Mouse (Mus musculus) layer of hippocampus, postnatal 36 days (tissue): ENCODE measurements around the gene Schip1. TPM values are rescaled to one million over a fixed set of nuclear protein-coding genes. Genes with fewer than 3 reads are reported as not detected.

Source experiments
- DNase-seq, 2 experiments: peaks; one replicate each; pipeline ENCODE4 v3.0.0; 2022
- total RNA-seq, 2 experiments: library from RNA; stranded (reverse); gene quantifications; 2 replicates each; pipeline ENCODE4 v1.2.3; 2021

Gene Schip1
- total RNA-seq, 2 experiments from 2014 or later, result 308 to 317 TPM

- no peak for DNase-seq
Measured at GRCm38 (mm10) chr3:68587567-68588245, 523.1 kb downstream of the Schip1 start.

DNA sequence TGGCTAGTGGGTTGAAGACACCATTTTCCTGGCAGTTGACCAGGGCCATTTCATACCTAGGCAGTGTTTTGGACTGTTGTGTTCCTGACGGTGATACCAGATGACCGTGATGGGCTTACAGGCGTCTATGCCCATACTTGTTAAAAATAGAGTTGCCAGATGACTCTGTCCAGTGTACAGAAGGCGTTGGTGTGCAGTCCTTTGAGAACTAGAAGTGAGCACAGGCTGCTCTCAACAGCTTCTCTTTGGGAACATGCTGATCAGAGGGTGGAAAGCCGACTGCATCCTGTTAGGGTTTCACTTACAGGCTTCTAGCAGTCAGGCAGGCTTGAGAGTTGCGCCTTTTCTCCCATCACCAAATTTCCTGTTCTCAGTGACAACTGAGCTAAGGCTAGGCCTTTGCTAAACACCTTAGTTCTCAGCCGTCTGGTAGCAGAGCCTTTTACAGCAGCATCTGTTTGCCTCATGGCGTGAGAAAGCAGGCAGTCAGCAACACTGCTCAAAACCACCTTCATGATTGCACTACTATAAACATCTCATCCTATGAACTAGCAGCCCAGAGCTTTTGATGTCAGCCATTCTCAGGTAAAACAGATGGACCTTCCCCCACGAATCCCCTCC, 524.7 kb downstream of the Schip1 start:
- no peak for DNase-seq

- DNase-seq, result no peak
Measured at GRCm38 (mm10) chr3:68590436-68590835, 525.8 kb downstream of the Schip1 start.

- DNase-seq, result no peak
Measured at GRCm38 (mm10) chr3:68592575-68592974, 528.0 kb downstream of the Schip1 start.

- no peak for DNase-seq
Measured at GRCm38 (mm10) chr3:68593073-68593867, 528.7 kb downstream of the Schip1 start.

- no peak for DNase-seq
Measured at GRCm38 (mm10) chr3:68595316-68595925, 530.8 kb downstream of the Schip1 start.

- DNase-seq, result no peak
Measured at GRCm38 (mm10) chr3:68596938-68597337, 532.3 kb downstream of the Schip1 start.

GRCm38 (mm10) chr3:68602891-68603290, 538.3 kb downstream of the Schip1 start:
- DNase-seq, result no peak

GRCm38 (mm10) chr3:68604467-68604866, 539.9 kb downstream of the Schip1 start:
- DNase-seq, result no peak

GRCm38 (mm10) chr3:68604962-68605361, 540.4 kb downstream of the Schip1 start:
- DNase-seq, result no peak

DNA sequence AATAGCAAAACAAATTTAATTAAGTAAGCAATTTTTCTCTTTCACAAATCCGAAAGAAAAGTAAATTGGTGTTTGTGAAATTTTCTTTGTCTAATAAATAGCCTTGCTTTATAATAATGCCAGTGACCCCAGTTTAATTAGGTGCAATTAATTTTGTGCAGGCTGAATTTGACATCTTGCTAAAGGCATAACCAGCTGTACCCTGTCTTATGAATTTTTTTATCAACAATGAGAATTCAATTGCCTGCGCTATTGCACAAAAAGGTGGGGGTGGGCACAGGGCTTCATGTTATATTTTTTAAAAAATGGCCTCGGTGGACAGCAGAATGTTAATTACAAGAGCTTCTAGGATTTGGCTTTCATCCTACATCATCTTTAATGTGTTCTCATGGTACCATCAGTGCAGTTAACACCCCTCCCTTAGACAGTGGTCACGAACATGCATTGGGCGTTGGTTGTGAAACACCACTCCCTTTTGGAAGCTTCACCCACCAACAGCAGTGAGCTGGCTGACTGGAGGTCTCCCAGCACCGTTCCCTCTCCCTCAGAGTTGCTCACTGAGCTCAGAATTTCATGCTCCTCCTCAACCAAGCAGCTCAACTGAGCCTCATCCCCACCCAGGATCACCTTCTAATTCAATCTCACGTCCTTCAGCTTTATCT, 541.5 kb downstream of the Schip1 start:
- DNase-seq, result no peak

GRCm38 (mm10) chr3:68606730-68607129, 542.1 kb downstream of the Schip1 start:
- peak in 1 of 2 experiments; percentile 66 for DNase-seq

DNA sequence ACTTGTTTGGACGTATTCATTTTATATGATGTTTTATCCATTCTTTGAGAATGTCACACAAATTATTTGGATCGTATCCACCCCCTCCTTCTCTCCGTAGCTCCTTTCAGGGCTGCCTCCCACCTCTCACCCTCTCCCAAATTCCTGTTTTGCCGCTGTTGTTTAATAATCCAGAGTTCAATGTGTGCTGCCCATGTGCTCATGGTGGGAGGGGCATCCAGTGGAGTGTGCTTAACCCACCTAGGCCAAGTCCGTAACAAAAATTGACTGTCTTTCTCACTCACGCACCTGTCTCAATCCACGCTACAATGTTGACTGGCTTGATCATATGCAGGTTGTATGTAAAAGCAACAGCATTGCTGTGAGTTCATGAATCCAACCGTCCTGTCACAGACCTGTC, 542.7 kb downstream of the Schip1 start:
- no peak for DNase-seq

DNA sequence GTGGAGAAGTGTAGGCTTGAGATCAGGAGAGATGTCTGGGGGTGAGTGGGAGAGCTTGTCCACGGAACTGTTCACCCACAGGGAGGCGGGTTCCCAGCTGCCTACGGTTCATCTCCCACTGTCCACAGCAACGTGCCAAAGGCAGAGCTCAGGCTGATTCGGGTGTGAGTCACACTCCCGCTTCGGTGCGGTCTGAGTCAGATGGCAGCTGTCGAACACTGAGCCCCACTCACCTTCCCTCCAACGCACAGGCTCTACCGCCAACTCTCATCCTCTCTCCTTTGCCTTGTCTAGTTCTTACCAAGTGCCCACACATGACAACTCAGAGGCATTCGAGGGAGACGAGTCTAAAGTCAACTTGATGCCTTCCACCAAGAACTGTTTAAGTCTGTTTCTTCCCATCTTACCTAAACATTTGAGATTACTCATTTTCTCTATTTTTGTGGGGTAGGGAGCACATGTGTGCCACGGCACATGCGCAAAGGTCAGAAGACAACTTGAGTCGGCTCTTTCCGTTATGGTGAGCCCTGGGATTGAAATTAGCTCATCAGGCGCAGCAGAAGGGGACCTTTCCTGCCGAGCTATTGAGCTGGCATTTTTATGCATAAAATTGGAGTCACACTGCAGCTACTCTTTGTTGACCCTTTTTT, 544.4 kb downstream of the Schip1 start:
- peak; percentile 75 to 77 for DNase-seq

DNA sequence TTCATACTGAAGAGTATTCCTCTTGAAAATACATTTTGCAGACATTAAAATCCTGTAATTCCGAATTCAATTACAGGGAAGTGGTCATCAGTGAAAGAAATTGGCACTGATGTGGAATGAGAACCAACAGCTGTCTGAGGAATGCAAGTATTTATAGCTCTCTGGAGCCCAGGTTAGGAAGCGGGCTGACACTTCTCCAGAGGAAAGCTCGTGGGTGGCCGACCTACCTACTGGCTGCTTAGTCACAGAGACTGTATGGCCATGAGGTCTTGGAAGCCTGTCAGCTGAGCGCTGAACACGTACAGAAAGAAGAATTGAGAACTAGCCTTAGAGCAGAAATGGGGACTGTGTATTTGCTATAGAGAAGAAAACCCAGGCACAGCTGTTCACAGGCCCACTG, 545.4 kb downstream of the Schip1 start:
- DNase-seq, result no peak

DNA sequence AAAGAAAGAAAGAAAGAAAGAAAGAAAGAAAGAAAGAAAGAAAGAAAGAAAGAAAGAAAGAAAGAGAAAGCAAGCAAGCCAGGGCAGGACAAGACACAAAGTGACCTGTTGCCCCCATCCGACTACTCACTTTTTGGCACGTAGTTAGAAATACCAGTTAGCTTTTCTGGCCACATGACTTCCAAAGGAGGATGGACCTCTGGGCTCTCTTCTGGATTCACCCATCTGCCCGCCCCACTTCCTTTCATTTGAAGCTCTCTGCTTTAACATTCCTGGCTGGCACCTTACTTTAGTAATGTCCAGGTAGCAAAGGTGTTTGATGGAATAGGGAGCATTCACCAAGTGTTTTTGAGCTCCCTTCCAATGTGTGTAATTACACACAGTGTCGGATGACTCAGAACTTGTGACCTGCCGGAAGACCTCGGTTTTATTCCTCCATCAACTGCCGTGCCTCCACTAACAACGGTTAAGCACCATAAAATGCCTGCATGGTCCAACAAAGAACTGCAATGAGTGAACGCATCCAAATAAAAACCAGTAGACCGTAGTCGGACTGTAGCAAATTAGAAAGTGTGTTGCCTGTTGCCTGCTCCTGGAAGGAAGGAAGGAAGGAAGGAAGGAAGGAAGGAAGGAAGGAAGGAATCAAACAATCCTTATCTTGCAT, 546.1 kb downstream of the Schip1 start:
- no peak for DNase-seq

- peak in 1 of 2 experiments; percentile 4 for DNase-seq
Measured at GRCm38 (mm10) chr3:68615042-68615810, 550.6 kb downstream of the Schip1 start.

DNA sequence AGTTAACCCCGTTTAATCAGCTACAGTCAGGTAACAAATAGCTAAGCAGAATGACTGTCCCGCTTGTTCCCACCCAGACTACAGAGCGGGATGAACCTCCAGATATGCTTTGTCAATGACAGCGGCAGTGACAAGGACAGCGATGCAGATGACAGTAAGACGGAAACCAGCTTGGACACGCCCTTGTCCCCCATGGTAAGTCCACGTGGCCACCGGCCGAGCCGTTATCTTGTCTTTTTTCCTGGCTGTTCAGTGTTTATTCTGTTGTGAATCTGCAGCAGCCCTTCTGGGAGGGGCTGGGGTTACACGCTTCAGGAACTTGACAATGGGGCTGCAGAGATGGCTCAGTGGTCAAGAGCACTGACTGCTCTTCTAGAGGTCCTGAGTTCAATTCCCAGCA, 551.8 kb downstream of the Schip1 start:
- DNase-seq, result peak in 1 of 2 experiments; percentile 4

DNA sequence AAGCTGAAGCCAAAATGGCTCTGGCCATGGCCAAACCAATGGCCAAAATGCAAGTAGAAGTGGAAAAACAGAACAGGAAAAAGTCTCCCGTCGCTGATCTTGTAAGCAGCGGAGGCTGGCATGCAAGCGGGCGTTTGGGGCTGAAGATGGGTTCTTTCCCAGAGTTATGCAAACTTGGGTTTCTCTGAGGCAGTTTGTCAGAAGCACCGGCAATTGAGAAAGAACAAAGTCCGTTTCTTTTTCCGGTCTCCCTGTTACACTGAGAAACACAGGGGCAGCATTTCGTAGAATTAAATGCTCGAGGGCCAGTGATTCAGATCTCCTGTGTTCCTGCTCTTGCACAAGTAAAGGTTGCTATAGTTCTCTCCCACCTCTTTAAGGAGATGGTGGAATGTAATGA, 553.1 kb downstream of the Schip1 start:
- DNase-seq, result no peak

- no peak for DNase-seq
Measured at GRCm38 (mm10) chr3:68619097-68619496, 554.5 kb downstream of the Schip1 start.

- no peak for DNase-seq
Measured at GRCm38 (mm10) chr3:68621971-68622370, 557.4 kb downstream of the Schip1 start.
